Mouse (Mus musculus) heart, embryonic 14.5 days (tissue): ENCODE results near the gene Metap1. TPM values are rescaled to one million over a fixed set of nuclear protein-coding genes. Genes with fewer than 3 reads are reported as not detected.

Experiments
- ATAC-seq: fragments of 200-750 bp; cut with Nextera tagmentation; 2 replicates; pipeline ENCODE4 v1.8.0; 2017; ENCODE audit warnings: low read depth, moderate TSS enrichment; ENCODE audit not compliant: insufficient number of reproducible peaks, insufficient read depth, low FRiP score
- H3K27ac ChIP-seq, 2 experiments: fragments of 200-500 bp in 1 of 2; fragments of 300-500 bp in 1 of 2; sonication (generic) in 1 of 2; replicated peaks in 1 of 2; 2 replicates each; pipeline ENCODE4 v1.5.1; 2012 to 2014; ENCODE audit warnings: low read depth in 2 of 2, low read length in 2 of 2, control low read depth in 1 of 2, mild to moderate bottlenecking in 1 of 2, mixed read lengths in 1 of 2; ENCODE audit not compliant: control insufficient read depth in 1 of 2, insufficient read depth in 1 of 2
- H3K27me3 ChIP-seq: fragments of 300-500 bp; sonication (generic); 2 replicates; pipeline ENCODE4 v1.6.1; 2014; ENCODE audit warnings: mild to moderate bottlenecking, low read length, control low read depth; ENCODE audit not compliant: control insufficient read depth, insufficient read depth
- H3K36me3 ChIP-seq: fragments of 300-500 bp; sonication (generic); 2 replicates; pipeline ENCODE4 v1.6.1; 2014; ENCODE audit warnings: mild to moderate bottlenecking, control low read depth, low read length, mixed read lengths; ENCODE audit not compliant: control insufficient read depth, insufficient read depth
- H3K4me1 ChIP-seq, 2 experiments: fragments of 200-500 bp in 1 of 2; fragments of 300-500 bp in 1 of 2; sonication (generic) in 1 of 2; 2 replicates each; pipeline ENCODE4 v1.6.1; 2012 to 2014; ENCODE audit warnings: low read length in 2 of 2, control low read depth in 1 of 2, mixed read lengths in 1 of 2; ENCODE audit not compliant: control insufficient read depth in 2 of 2, insufficient read depth in 2 of 2
- H3K4me2 ChIP-seq: fragments of 300-500 bp; sonication (generic); 2 replicates; pipeline ENCODE4 v1.6.1; 2014; ENCODE audit warnings: mild to moderate bottlenecking, low read length
- H3K4me3 ChIP-seq, 2 experiments: fragments of 200-500 bp in 1 of 2; fragments of 300-500 bp in 1 of 2; sonication (generic) in 1 of 2; 2 replicates each; pipeline ENCODE4 v1.5.1; 2012 to 2014; ENCODE audit warnings: low read length in 2 of 2, mild to moderate bottlenecking in 2 of 2, control low read depth in 1 of 2, low read depth in 1 of 2, moderate library complexity in 1 of 2; ENCODE audit not compliant: control insufficient read depth in 1 of 2, insufficient read depth in 1 of 2
- H3K9ac ChIP-seq: fragments of 300-500 bp; sonication (generic); 2 replicates; pipeline ENCODE4 v1.6.1; 2014; ENCODE audit warnings: mild to moderate bottlenecking, low read length
- H3K9me3 ChIP-seq: fragments of 300-500 bp; sonication (generic); 2 replicates; pipeline ENCODE4 v1.6.1; 2016; ENCODE audit warnings: low read length, control low read depth; ENCODE audit not compliant: control insufficient read depth
- WGBS: fragments of 180-500 bp; shearing (Covaris S2); extraction: QIAGEN DNeasy Blood & Tissue Kit; methylation state at CpG from one replicate; pipeline ENCODE4 v1.1.7; 2014; 5-methylcytosine and 5-hydroxymethylcytosine counted together
- polyA plus RNA-seq: library from polyadenylated mRNA; unstranded; fragments of >200 nt; fragmentation: Nextera tagmentation; extraction: Ambion mirVana; gene quantifications from 2 replicates; pipeline ENCODE4 v1.2.1, GENCODE M21; 2014

The Metap1 gene
- polyA plus RNA-seq, 1 experiment from 2014 or later: 46.1 TPM

DNA sequence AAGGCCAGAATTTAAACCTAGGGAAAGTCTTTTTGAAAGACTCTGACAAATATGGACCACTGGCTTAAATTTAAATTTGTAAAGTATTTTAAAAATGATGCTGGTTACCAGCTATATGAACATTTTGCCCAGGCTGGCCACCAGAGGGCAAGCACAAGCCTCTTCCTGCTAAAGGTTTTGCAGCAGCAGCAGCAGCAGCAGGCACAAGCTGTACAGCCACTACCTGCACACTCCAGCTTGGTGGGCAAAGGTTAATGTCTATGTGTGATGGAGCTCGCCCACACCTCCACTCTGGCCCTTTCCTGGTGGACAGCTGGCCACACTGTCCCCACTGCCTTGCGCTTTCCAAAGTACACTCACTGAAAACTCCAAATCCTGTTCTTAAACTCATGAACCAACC is 26.2 kb downstream of the Metap1 start:
- no peak overlapping the region for H3K27ac ChIP-seq
- 74% methylated on average over 2 of the region's 2 CpGs for WGBS
- no peak overlapping the region for H3K4me3 ChIP-seq
- H3K4me2 ChIP-seq: no peak overlapping the region
- no peak for ATAC-seq
- H3K9me3 ChIP-seq: no peaks in the 10 kb centered on the region
- no peaks in the 10 kb centered on the region for H3K27me3 ChIP-seq
- H3K4me1 ChIP-seq: no peaks in the 10 kb centered on the region
- H3K9ac ChIP-seq: no peak overlapping the region
- peaks cover 94% of the 10 kb centered on the region for H3K36me3 ChIP-seq

DNA sequence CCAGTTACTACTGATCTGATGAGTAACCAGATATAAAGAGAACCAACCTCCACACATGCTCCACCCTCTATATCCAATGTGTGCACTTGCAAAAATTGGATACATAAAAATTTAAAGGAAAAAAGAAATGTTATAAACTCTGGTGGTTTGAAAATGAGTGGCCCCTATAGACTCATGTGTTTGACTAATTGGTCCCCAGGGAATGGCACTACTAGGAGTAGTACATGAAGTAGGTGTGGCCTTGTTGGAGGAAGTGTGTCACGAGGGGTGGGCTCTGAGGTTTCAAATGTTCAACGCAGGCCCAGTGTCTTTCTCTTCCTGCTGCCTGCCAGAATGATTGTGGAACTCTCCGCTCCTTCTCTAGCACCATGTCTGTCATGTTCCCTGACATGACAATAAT is 27.5 kb downstream of the Metap1 start:
- no peak overlapping the region for H3K4me3 ChIP-seq
- no peak overlapping the region for H3K4me2 ChIP-seq
- no peaks in the 10 kb centered on the region for H3K27me3 ChIP-seq
- H3K27ac ChIP-seq: no peak overlapping the region
- H3K9ac ChIP-seq: no peak overlapping the region
- WGBS: 93% methylated on average over 3 of the region's 3 CpGs
- no peaks in the 10 kb centered on the region for H3K4me1 ChIP-seq
- ATAC-seq: no peak
- H3K9me3 ChIP-seq: no peaks in the 10 kb centered on the region
- H3K36me3 ChIP-seq: peaks cover 93% of the 10 kb centered on the region

DNA sequence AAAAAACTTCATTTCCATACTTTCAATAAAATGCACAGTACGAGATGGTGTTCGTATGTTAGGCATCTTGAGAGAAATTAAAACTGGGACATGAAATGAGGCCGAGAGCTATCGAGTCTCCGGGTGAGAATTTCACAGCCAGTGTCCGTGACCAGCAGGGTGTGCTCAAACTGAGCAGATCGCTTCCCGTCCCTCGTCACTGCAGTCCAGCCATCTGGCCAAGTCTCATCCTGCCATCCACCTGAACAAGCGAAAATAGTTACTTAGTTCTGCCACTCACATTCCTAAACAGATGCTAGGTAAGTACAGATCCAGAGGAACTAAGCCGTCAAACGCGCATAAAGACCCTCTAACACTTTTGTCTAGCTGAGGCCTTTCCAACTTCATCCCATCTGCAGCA is 29.1 kb downstream of the Metap1 start:
- Histone ChIP-seq H3K4me1 (no peaks in the 10 kb centered on the region), H3K9ac (no peak overlapping the region), H3K9me3 (no peaks in the 10 kb centered on the region), H3K4me3 (no peak overlapping the region), H3K4me2 (no peak overlapping the region), H3K27ac (no peak overlapping the region), H3K36me3 (peaks cover 93% of the 10 kb centered on the region), H3K27me3 (no peaks in the 10 kb centered on the region)
- WGBS: 80% methylated on average over 13 of the region's 13 CpGs
- no peak for ATAC-seq

DNA sequence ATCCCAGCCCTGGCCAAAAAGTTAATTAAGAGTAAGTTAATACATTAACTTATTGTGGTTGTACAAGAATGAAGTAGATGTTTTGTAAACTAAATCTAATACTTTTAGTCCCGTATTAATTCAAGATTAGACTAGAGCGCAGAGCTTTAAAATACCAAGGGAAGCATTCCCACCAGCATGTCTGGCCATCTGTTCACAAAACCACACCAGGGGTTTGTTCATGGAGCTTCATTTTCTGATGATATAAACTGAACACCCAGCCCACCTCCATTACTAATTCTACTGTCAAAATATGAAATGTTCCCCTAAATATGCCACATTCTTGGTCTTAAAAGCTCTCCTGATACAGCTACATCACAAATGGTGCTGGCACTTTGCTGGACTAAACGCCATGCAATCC is 30.9 kb downstream of the Metap1 start:
- Histone ChIP-seq H3K27me3 (no peaks in the 10 kb centered on the region), H3K36me3 (peaks cover 94% of the 10 kb centered on the region), H3K4me3 (no peak overlapping the region), H3K4me1 (no peaks in the 10 kb centered on the region), H3K9me3 (no peaks in the 10 kb centered on the region), H3K9ac (no peak overlapping the region), H3K27ac (no peak overlapping the region), H3K4me2 (no peak overlapping the region)
- 93% methylated on average over 3 of the region's 3 CpGs for whole genome bisulfite sequencing
- ATAC-seq: no peak

DNA sequence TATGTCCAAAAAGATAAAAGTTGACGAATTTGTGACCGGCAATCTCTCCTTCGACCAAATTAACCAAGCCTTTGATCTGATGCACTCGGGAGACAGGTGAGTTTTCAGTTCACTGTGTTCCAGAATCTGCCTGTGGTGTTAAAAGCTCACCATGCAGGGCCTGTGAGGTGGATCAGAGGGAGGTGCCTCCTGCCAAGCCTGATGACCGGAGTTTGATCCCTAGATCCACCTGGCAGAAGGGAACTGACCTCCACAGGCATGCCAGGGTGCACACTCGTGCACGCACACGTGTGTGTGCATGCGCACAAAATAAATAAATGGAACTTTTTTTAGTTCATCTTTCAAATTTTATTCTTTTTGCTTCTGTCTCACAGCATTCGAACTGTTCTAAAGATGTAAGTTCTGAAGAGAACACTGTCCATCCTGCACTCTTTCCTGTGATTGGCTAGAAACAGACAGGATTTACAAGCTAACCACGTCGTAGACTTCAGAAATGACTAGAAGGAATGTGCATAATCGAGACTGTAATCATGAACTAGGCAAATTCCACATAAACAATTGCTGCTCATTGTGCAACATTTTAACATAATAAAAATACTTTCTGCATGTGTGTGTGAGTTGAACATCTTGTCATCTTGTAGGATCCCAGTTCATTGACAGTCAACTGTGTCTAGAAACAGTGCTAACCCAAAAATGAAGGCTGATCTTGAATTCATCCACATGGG is 34.4 kb downstream of the Metap1 start:
- no peak overlapping the region for H3K27ac ChIP-seq
- no peak overlapping the region for H3K4me3 ChIP-seq
- no peaks in the 10 kb centered on the region for H3K27me3 ChIP-seq
- 91% methylated on average over 13 of the region's 13 CpGs for WGBS
- no peaks in the 10 kb centered on the region for H3K9me3 ChIP-seq
- H3K4me2 ChIP-seq: no peak overlapping the region
- ATAC-seq: no peak
- no peak overlapping the region for H3K9ac ChIP-seq
- no peaks in the 10 kb centered on the region for H3K4me1 ChIP-seq
- H3K36me3 ChIP-seq: peaks cover 97% of the 10 kb centered on the region

DNA sequence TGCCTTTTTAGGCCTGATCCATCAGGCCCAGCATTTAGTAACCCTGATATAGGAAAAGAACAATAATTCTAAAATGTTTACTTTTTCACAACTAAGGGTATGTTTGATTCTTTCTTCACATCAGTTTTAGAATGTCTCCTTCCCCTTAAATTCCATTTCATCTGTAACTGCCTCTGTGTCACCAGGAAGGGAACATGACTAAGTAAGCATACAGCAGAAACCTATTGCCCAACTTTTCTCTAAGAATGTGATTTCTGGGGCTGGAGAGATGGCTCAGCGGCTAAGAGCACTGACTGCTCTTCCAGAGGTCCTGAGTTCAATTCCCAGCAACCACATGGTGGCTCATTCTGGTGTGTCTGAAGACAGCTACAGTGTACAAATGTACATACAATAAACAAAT is 35.1 kb downstream of the Metap1 start:
- H3K4me1 ChIP-seq: no peaks in the 10 kb centered on the region
- no peak overlapping the region for H3K4me3 ChIP-seq
- no peaks in the 10 kb centered on the region for H3K27me3 ChIP-seq
- peaks cover 97% of the 10 kb centered on the region for H3K36me3 ChIP-seq
- 97% methylated on average over 1 of the region's 1 CpGs for whole genome bisulfite sequencing
- H3K9ac ChIP-seq: no peak overlapping the region
- ATAC-seq: no peak
- H3K4me2 ChIP-seq: no peak overlapping the region
- no peaks in the 10 kb centered on the region for H3K9me3 ChIP-seq
- H3K27ac ChIP-seq: no peak overlapping the region

DNA sequence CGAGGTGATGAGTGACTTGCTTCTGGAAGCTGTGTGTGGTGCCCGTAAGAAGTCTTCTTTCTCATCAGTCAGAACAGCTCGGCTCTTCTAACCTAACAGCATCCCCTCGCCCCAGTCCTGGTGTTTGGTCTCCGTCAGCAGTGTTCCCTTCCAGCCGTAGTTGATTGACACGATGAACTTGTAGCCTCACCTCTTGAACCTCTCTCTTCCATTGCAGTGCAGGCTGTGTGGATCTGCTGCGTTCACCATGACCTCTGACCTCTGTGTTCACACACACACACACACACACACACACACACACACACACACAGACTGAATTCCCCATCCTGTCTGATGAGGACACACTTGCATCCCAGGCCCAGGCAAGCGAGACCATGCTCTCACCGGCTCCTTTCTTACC is 37.1 kb downstream of the Metap1 start:
- Histone ChIP-seq H3K9ac (no peak overlapping the region), H3K36me3 (peaks cover 97% of the 10 kb centered on the region), H3K4me2 (no peak overlapping the region), H3K27ac (no peak overlapping the region), H3K4me1 (peaks cover 2 to 7% of the 10 kb centered on the region in 2 experiments; a peak in 1 of 4 replicates), H3K9me3 (no peaks in the 10 kb centered on the region), H3K27me3 (no peaks in the 10 kb centered on the region), H3K4me3 (no peak overlapping the region)
- 78% methylated on average over 10 of the region's 10 CpGs for WGBS
- ATAC-seq: no peak
